Mouse (Mus musculus) A20 (cell line): ENCODE results near the gene Rpl24.
A peak's percentile ranks its signal among the peaks of the same experiment; 100 is the strongest.

Experiments
- DNase-seq: peaks from one replicate; pipeline ENCODE4 v3.0.0-alpha.2; 2011; ENCODE audit warnings: low read depth, low spot score

Rpl24 gene

GRCm38 (mm10) chr16:55971735-55972615 is 5.9 kb downstream of the Rpl24 start:
- peak; percentile 48 for DNase-seq

GRCm38 (mm10) chr16:55972626-55973201 is 6.6 kb downstream of the Rpl24 start:
- DNase-seq, result no peak

DNA sequence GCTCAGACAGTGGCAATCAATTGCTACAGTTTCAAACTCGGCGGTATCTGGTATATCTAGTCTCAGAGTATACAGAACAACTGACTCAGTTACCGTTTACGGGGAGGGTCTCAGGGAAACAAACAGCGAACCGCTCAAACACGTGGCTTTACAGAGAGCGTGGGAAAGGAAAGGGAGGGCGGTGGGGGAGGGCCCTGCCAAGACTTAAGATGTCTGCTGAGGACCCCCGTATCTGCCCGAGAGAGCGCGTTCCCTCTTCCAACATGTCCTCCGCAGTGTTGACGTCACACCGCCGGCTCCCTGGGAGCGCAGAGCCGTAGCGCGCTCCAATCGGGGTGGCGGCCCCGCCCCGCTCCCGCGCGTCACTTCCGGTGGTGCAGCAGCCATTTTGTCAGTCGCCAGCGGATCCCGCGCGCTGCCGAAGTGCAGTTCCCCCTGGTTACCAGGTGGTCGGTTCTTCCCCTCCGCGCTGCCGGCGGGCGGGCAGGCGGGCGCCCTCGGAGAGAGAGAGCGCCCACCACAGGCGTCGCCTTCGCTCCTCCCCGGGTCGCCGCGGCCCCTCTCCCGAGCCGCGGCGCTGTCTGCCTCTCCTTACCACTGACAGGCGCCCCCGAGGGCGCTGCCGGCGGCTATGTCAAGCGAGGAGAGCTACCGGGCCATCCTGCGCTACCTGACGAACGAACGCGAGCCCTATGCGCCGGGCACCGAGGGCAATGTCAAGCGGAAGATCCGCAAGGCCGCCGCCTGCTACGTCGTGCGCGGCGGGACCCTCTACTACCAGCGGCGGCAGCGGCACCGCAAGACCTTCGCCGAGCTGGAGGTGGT is 7.6 kb downstream of the Rpl24 start, which contains the start of gene Zbtb11:
Gene Zbtb11, plus strand, starts transcription at position 453 of the 825 bp plus-strand sequence.
- DNase-seq, result peak; percentile 100

- peak; percentile 92 for DNase-seq
Measured at GRCm38 (mm10) chr16:55974256-55974902, 8.3 kb downstream of the Rpl24 start.

- DNase-seq, result no peak
Measured at GRCm38 (mm10) chr16:55974903-55975285, 8.8 kb downstream of the Rpl24 start.

DNA sequence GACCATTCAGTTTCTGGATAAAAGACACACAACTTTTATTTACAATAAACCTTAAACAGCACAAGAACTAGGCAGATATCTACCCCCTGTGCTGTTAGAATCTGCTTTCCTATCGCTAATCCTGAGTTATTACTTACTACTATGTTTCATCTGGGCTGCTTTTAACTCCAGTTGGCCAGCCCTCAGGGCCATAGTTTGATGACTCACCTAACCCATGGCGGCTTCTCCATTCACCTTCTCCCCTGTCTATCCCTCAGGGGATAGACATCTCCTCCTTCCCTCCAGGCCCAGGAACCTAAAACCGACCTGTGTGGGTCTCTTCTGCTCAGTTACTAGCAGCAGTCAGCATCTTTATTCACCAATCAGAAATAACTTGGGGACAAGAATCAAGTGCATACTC is 19.9 kb downstream of the Rpl24 start:
- no peak for DNase-seq

DNA sequence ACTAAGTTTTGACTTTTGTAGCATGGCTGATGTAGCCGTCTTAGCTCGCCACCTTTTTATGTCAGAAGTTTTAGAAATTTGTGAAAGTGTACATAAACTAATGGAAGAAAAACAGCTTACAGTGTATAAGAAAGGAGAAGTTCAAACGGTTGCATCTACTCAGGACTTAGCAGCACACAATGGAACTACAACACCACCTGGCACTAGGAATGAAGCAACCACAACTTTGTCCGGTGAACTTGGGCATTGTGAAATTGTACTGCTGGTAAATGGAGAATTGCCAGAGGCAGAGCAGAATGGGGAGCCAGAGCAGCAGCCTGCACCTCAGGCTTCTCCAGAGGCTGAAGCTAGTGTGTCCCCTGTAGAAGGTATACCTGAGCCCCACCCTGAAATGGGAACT is 24.2 kb downstream of the Rpl24 start:
- DNase-seq, result no peak

DNA sequence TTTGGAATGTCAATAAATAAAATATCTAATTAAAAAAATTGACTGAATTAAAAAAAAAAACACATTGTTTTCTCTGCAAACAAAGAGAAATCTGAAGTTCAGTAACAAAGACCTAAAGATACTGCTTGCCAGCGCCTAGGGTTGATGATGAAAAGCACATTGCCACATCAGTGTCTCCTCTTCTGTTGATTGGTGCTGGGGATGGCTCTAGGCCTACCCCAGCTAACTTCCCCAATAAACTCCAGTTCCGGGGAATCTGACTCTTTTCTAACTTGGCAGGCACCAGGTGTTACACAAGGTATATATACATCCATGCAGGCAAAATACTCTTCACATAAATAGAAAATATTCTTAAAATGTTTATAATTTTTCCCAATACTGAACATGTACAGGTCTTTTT is 28.2 kb downstream of the Rpl24 start:
- no peak for DNase-seq

DNA sequence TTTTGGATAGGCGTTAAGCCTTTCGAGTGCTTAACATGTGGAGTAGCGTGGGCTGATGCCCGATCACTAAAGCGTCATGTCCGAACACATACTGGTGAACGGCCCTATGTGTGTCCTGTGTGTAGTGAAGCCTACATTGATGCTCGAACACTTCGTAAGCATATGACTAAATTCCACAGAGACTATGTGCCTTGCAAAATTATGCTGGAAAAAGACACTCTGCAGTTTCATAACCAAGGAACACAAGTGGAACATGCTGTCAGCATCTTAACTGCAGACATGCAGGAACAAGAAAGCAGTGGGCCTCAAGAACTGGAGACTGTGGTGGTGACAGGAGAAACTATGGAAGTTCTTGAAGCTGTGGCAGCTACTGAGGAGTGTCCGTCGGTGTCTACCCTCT is 40.7 kb downstream of the Rpl24 start:
- no peak for DNase-seq

DNA sequence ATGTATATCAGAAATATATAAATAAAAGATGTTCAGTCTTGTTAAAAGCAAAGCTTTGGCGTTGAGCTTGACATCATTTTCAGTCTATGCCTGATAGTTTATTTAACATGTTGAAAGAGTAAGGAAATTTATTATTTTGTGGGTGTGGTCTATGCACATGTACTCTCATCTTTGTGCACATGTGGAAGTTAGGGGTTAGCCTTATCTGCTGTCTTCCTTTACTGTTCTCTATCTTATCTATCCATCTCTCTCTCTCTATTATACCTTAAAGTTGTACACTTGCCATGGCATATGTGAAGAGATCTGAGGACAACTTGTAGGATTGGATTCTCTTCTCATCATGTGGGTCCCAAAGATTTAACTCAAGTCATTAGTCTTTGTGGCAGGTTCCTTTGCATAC is 42.8 kb downstream of the Rpl24 start:
- no peak for DNase-seq

DNA sequence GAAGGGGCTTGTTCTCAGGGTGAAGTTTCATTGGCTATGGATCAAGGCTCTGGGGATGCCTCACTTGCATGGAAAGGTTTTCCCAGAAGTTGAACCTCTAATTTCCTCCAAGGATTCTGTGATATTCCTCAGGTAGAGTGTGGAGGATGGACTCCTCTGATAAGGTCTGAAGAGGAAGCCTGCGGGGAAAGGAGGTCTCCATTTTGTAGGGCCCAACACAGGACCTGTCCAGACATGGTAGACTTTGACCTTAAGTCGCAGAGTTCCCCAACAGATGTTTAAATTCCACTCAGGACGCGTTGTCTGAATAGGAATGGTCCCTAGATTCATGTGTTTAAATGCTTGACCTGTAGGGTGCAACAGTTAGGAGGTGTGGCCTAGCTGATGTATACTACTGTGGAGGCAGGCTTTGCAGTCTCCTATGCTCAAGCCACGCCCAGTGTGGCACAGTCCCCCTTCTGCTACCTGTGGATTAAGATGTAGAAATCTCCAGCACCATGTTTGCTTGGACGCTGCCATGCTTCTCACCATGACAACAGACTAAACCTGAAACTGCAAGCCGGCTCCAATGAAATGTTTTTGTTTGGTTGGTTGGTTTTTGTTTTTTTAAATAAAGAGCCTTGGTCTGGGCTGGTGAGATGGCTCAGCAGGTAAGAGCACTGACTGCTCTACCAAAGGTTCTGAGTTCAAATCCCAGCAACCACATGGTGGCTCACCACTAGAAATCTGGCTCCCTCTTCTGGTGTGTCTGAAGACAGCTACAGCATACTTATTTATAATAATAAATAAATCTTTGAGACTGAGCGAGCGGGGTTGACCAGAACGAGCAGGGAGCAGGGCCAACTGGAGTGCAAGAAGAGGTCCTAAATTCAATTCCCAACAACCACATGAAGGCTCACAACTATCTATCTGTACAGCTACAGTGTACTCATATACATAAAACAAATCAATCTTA is 47.0 kb downstream of the Rpl24 start:
- DNase-seq, result peak; percentile 32

GRCm38 (mm10) chr16:56014076-56014475 is 48.0 kb downstream of the Rpl24 start:
- no peak for DNase-seq

DNA sequence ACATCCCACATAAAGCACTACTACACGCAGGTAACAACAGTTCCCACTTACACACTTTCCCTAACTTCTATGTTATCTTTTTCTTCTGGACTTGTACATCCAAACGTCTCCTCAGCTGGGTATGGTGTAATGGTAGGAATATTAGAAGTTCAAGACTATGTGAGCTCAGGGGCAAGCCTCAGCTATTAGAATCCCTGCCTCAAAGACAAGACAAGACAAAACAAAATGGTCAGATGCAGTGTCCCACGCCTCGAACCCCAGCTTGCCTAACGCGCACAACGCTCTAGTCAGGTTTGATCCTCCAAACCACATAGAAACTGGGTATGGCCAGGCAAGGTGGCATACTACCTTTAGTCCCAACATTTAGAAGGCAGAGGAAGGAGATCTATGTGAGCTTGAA is 53.6 kb downstream of the Rpl24 start:
- no peak for DNase-seq
